ENCODE assay signal across 10 mouse cellular contexts in genomic region chr2:38533767-38534166, GRCm38 (mm10). TPM values are rescaled to one million over a fixed set of nuclear protein-coding genes. Genes with fewer than 3 reads are reported as not detected.
DNase-seq lines count a peak whose midpoint lies in the region; ATAC-seq and TF ChIP-seq lines count a peak whose summit lies in the region.
"Had no signal": no experiment of that assay in that cellular context is flagged by ENCODE, and none has a peak within 500 bp of the region (broad histone marks: within the 10 kb centered on the region; RNA-seq: fewer than 3 reads in every experiment).

No protein-coding gene starts in this region.

- H3K9ac ChIP-seq in heart, postnatal 0 days (replicated peaks; ENCODE audit: low read depth, low read length), result no peak overlapping the region
- H3K9ac ChIP-seq in liver, embryonic 14.5 days (replicated peaks), result peak overlapping the region; percentile 1; the same call in 1 of the 2 replicates

- DNase-seq in kidney, adult 2 months, result peak; percentile 45
- no peak for DNase-seq in kidney, adult 11 months
- no peak for DNase-seq in heart, postnatal 0 days (ENCODE audit: low spot score)
- no peak for DNase-seq in liver, embryonic 14.5 days (ENCODE audit: low read depth in 3 of 3, low spot score in 3 of 3)
- DNase-seq in left cerebral cortex, adult 11 months (ENCODE audit: low spot score), result no peak
- no peak for DNase-seq in spleen, postnatal 14 days (ENCODE audit: low spot score in 2 of 2)
- DNase-seq: cerebellum, adult 8-10 months had no signal

- ATAC-seq in erythroblast, adult 5-6 weeks (replicated peaks; ENCODE audit: low FRiP score, poor library complexity, severe bottlenecking), result no peak
- peak; percentile 0; the same call in 1 of the 2 replicates for ATAC-seq in heart, postnatal 0 days (ENCODE audit: insufficient read depth, low read depth)
- ATAC-seq in liver, embryonic 14.5 days (ENCODE audit: insufficient read depth), result no peak

- no peak for TF ChIP-seq CTCF in kidney, adult 2 months (conservative IDR thresholded peaks at IDR 0.05; ENCODE audit: insufficient read depth, insufficient read length, low read depth, low read length)
- TF ChIP-seq CTCF in heart, postnatal 0 days (IDR thresholded peaks at IDR 0.05; ENCODE audit: low read depth), result no peak
- TF ChIP-seq CTCF in liver, embryonic 14.5 days (IDR thresholded peaks at IDR 0.05; ENCODE audit: low read depth), result no peak

- H3K27ac ChIP-seq in kidney, adult 2 months (ENCODE audit: insufficient read depth, low read depth, low read length), result no peak overlapping the region
- peak overlapping the region; percentile 84 for H3K27ac ChIP-seq in heart, postnatal 0 days (ENCODE audit: low read depth)
- peak overlapping the region; percentile 80 for H3K27ac ChIP-seq in liver, embryonic 14.5 days

- 0 out of 2 replicates have a peak overlapping the region, but pooled peaks have one; percentile 22 for H3K4me2 ChIP-seq in heart, postnatal 0 days (ENCODE audit: low read depth, low read length)
- peak overlapping the region; percentile 88 for H3K4me2 ChIP-seq in liver, embryonic 14.5 days (ENCODE audit: low read depth)
- H3K4me2 ChIP-seq: midbrain, embryonic 11.5 days had no signal

- peaks cover 8% of the 10 kb centered on the region for H3K36me3 ChIP-seq in erythroblast, embryonic 14.5 days (ENCODE audit: control insufficient read depth)
- no peaks in the 10 kb centered on the region for H3K36me3 ChIP-seq in kidney, adult 2 months (ENCODE audit: control insufficient read depth, insufficient read depth, low read length)
- no peaks in the 10 kb centered on the region for H3K36me3 ChIP-seq in heart, postnatal 0 days (replicated peaks; ENCODE audit: control insufficient read depth, insufficient read depth, low read length)
- H3K36me3 ChIP-seq in liver, embryonic 14.5 days (replicated peaks; ENCODE audit: control insufficient read depth, insufficient read depth, low read depth), result no peaks in the 10 kb centered on the region

- 51% methylated on average over 6 of the region's 6 CpGs for WGBS in kidney, adult 2 months
- WGBS in heart, postnatal 0 days, result 29% methylated on average over 6 of the region's 6 CpGs
- WGBS in liver, embryonic 14.5 days (ENCODE audit: insufficient replicate concordance), result 26% methylated on average over 6 of the region's 6 CpGs

- no peak for TF ChIP-seq POLR2A in kidney, adult 2 months (IDR thresholded peaks at IDR 0.05; ENCODE audit: low read depth, low read length)

- H3K4me3 ChIP-seq in erythroblast, embryonic 14.5 days (replicated peaks), result peak overlapping the region; percentile 59
- H3K4me3 ChIP-seq in kidney, adult 2 months (ENCODE audit: insufficient read depth, low read depth, low read length), result no peak overlapping the region
- H3K4me3 ChIP-seq in heart, postnatal 0 days (ENCODE audit: low read depth, low read length), result no peak overlapping the region
- peak overlapping the region in 1 of 2 experiments; percentile 5; a peak in 1 of 4 replicates for H3K4me3 ChIP-seq in liver, embryonic 14.5 days (ENCODE audit: insufficient read depth in 1 of 2, low read depth in 2 of 2, low read length in 2 of 2)

- H3K9me3 ChIP-seq in erythroblast, embryonic 14.5 days (ENCODE audit: control insufficient read depth, low read length), result no peaks in the 10 kb centered on the region
- H3K9me3 ChIP-seq in heart, postnatal 0 days (replicated peaks; ENCODE audit: control insufficient read depth, low read length), result no peaks in the 10 kb centered on the region
- H3K9me3 ChIP-seq in liver, embryonic 14.5 days (ENCODE audit: control insufficient read depth, low read length), result no peaks in the 10 kb centered on the region

- no peaks in the 10 kb centered on the region for H3K27me3 ChIP-seq in erythroblast, embryonic 14.5 days (ENCODE audit: control insufficient read depth)
- H3K27me3 ChIP-seq in kidney, adult 2 months (replicated peaks; ENCODE audit: control insufficient read depth, insufficient read depth, low read length), result no peaks in the 10 kb centered on the region
- no peaks in the 10 kb centered on the region for H3K27me3 ChIP-seq in heart, postnatal 0 days (ENCODE audit: control insufficient read depth, insufficient read depth, low read length)
- no peaks in the 10 kb centered on the region for H3K27me3 ChIP-seq in liver, embryonic 14.5 days (ENCODE audit: control insufficient read depth, insufficient read depth, low read length)

- TF ChIP-seq EP300 in heart, postnatal 0 days (IDR thresholded peaks at IDR 0.05; ENCODE audit: low read depth), result no peak
- TF ChIP-seq EP300 in liver, embryonic 14.5 days (IDR thresholded peaks at IDR 0.05; ENCODE audit: low read depth), result no peak

- peaks cover 100% of the 10 kb centered on the region for H3K4me1 ChIP-seq in erythroblast, embryonic 14.5 days (ENCODE audit: control insufficient read depth)
- H3K4me1 ChIP-seq in kidney, adult 2 months (ENCODE audit: control insufficient read depth, insufficient read depth, low read length), result peaks cover 10% of the 10 kb centered on the region; the same call in 1 of the 2 replicates
- H3K4me1 ChIP-seq in heart, postnatal 0 days (ENCODE audit: control insufficient read depth, insufficient read depth), result peaks cover 70% of the 10 kb centered on the region
- H3K4me1 ChIP-seq in liver, embryonic 14.5 days (replicated peaks; ENCODE audit: control insufficient read depth in 2 of 2, insufficient read depth in 2 of 2, low read length in 1 of 2), result peaks cover 81 to 88% of the 10 kb centered on the region in 2 experiments

RNA-seq across cellular contexts. Expression of gene Nek6, which starts 22.3 kb away (rescaled TPM):
- polyA plus RNA-seq in erythroblast, embryonic 14.5 days (2012), result 0.21 TPM in 2 replicates
- 0.38 and 1.9 TPM in 2 replicates for total RNA-seq in erythroblast, adult 5-6 weeks (2015; ENCODE audit: low replicate concordance)
- total RNA-seq in erythroblast, adult 5-6 weeks (2017; ENCODE audit: low replicate concordance), result 0.14 and 1.9 TPM in 2 replicates
- polyA plus RNA-seq in kidney, adult 2 months (2012; rRNA removed), result 15.0 and 18.6 TPM in 2 replicates
- 12.3 and 18.1 TPM in 2 replicates for total RNA-seq in heart, postnatal 0 days (2014; rRNA removed; ENCODE audit: low replicate concordance)
- polyA plus RNA-seq in heart, postnatal 0 days (2015; fragmentation: Nextera tagmentation; extraction: Ambion mirVana), result 25.5 and 26.5 TPM in 2 replicates
- 8.6 and 9.7 TPM in 2 replicates for polyA plus RNA-seq in liver, embryonic 14.5 days (2012; rRNA removed)
- polyA plus RNA-seq in liver, embryonic 14.5 days (2014; fragmentation: Nextera tagmentation; extraction: Ambion mirVana), result 25.1 and 25.2 TPM in 2 replicates
